Mouse (Mus musculus): ENCODE measurements around the gene Tra2a.

DNA sequence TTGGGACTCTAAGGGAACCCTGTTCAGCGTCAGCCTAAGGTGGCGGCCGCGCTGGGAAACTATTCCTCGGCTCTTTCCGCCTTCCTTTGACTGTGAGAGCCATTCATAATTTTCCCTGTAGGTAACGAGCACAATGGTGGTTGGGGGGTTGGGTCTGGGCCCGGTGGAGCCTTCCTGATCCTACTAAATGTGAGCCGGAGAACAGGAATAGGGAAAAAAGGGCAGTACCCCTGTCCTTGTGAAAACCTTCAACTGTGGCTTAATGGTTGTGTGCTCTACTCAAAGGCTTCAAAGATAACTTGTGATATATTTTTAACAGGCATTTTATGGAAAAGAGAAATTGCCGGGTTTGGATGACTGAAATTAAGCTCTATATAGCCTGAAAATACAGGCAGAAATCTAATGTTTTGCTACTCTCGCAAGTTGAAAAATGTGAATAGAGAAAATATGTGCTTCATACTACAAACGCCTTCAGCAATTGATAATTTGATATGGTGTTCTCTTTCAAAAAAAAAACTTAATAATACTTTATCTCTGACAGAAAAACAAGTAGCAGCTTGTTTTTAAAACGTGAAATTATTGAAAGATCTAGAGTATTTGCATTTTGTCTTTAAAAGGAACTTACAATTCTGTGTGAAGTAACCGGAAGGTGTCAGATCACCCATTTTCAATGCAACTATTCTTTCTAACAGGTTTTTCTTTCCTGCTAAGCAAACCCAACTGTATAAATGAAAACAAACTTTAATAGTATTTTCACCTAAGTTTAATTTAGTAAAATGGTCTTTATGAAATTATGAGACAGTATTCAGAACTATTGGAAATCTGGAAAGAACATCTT is 47.9 kb downstream of the Tra2a start:
- TF ChIP-seq POLR2A (IDR thresholded peaks at IDR 0.05; ENCODE audit: insufficient read length, low read depth) (no peak), CEBPB (IDR thresholded peaks at IDR 0.05; ENCODE audit: insufficient read depth, poor library complexity, severe bottlenecking) (no peak), E2F4 (IDR thresholded peaks at IDR 0.05; ENCODE audit: insufficient read depth) (no peak), USF1 (IDR thresholded peaks at IDR 0.05; ENCODE audit: low read depth) (no peak), POLR2AphosphoS2 (IDR thresholded peaks at IDR 0.05; ENCODE audit: insufficient read length, low read depth) (no peak)
